Mouse (Mus musculus) lung, postnatal 0 days (tissue): ENCODE measurements around the gene 0610030E20Rik. TPM values are rescaled to one million over a fixed set of nuclear protein-coding genes. Genes with fewer than 3 reads are reported as not detected.

Experiments
- ATAC-seq: fragments of 200-750 bp; cut with Nextera tagmentation; 2 replicates; pipeline ENCODE4 v1.8.0; 2017; ENCODE audit warnings: moderate library complexity
- DNase-seq: peaks from one replicate; pipeline ENCODE4 v3.0.0-alpha.2; 2016; ENCODE audit warnings: low spot score
- H3K27ac ChIP-seq: fragments of 300-500 bp; sonication (generic); 2 replicates; pipeline ENCODE4 v1.5.1; 2014; ENCODE audit warnings: antibody characterized with exemption, mild to moderate bottlenecking, low read length, mixed read lengths
- H3K27me3 ChIP-seq: fragments of 300-500 bp; sonication (generic); replicated peaks from 2 replicates; pipeline ENCODE4 v1.6.1; 2014; ENCODE audit warnings: low read length, mixed read lengths; ENCODE audit not compliant: insufficient read depth
- H3K36me3 ChIP-seq: fragments of 300-500 bp; sonication (generic); 2 replicates; pipeline ENCODE4 v1.6.1; 2014; ENCODE audit warnings: low read length, mixed read lengths; ENCODE audit not compliant: insufficient read depth
- H3K4me1 ChIP-seq: fragments of 300-500 bp; sonication (generic); 2 replicates; pipeline ENCODE4 v1.6.1; 2014; ENCODE audit warnings: antibody characterized with exemption, low read depth, low read length, mixed read lengths; ENCODE audit not compliant: insufficient read depth
- H3K4me2 ChIP-seq: fragments of 300-500 bp; sonication (generic); replicated peaks from 2 replicates; pipeline ENCODE4 v1.6.1; 2014; ENCODE audit warnings: low read depth, mild to moderate bottlenecking, low read length, moderate library complexity, mixed read lengths
- H3K4me3 ChIP-seq: fragments of 300-500 bp; sonication (generic); 2 replicates; pipeline ENCODE4 v1.5.1; 2014; ENCODE audit warnings: low read depth, low read length
- H3K9ac ChIP-seq: fragments of 300-500 bp; sonication (generic); replicated peaks from 2 replicates; pipeline ENCODE4 v1.6.1; 2014; ENCODE audit warnings: low read depth, mild to moderate bottlenecking
- H3K9me3 ChIP-seq: fragments of 300-500 bp; sonication (generic); 2 replicates; pipeline ENCODE4 v1.6.1; 2016; ENCODE audit warnings: low read length, mixed read lengths
- CTCF ChIP-seq: IDR thresholded peaks from 2 replicates; pipeline ENCODE4 v1.5.1; 2016; ENCODE audit warnings: antibody characterized with exemption, mild to moderate bottlenecking
- EP300 ChIP-seq: IDR thresholded peaks from 2 replicates; pipeline ENCODE4 v1.6.1; 2016; ENCODE audit warnings: antibody characterized with exemption, mild to moderate bottlenecking, control low read depth
- WGBS: fragments of 180-500 bp; shearing (Covaris S2); extraction: QIAGEN DNeasy Blood & Tissue Kit; methylation state at CpG from one replicate; pipeline ENCODE4 v1.1.7; 2014; 5-methylcytosine and 5-hydroxymethylcytosine counted together
- polyA plus RNA-seq: library from polyadenylated mRNA; unstranded; fragments of >200 nt; fragmentation: Nextera tagmentation; extraction: Ambion mirVana; gene quantifications from 2 replicates; pipeline ENCODE4 v1.2.1, GENCODE M21; 2015

The 0610030E20Rik gene
- polyA plus RNA-seq, 1 experiment from 2014 or later: 23.0 TPM

- DNase-seq (peak; percentile 93), ATAC-seq (peak; percentile 94)
- Histone ChIP-seq H3K27ac (peak within 1 kb of the TSS; percentile 72), H3K4me3 (peak within 1 kb of the TSS; percentile 59), H3K9me3 (no peaks in the 10 kb centered on the region), H3K4me1 (peaks cover 23% of the 10 kb centered on the region), H3K27me3 (no peaks in the 10 kb centered on the region), H3K36me3 (peaks cover 14% of the 10 kb centered on the region; the same call in 1 of the 2 replicates), H3K9ac (peak within 1 kb of the TSS; percentile 54), H3K4me2 (peak within 1 kb of the TSS; percentile 85)
- TF ChIP-seq EP300 (no peak), CTCF (peak; percentile 63)
- WGBS: 4% methylated on average over 47 of the region's 71 CpGs
These were observed 8.2 kb downstream of the 0610030E20Rik start, which contains the start of gene Tmem150a for GRCm38 (mm10) chr6:72355066-72355911. TSS of gene Tmem150a (plus strand) at chr6:72355447.

- WGBS: 33% methylated on average over 8 of the region's 8 CpGs
- no peak for ATAC-seq
These were observed 8.9 kb downstream of the 0610030E20Rik start for GRCm38 (mm10) chr6:72356001-72356532.

GRCm38 (mm10) chr6:72357164-72358079, 10.3 kb downstream of the 0610030E20Rik start:
- TF ChIP-seq EP300: no peak
- no peak for TF ChIP-seq CTCF
- no peaks in the 10 kb centered on the region for H3K9me3 ChIP-seq
- ATAC-seq (no peak), DNase-seq (no peak)
- H3K27me3 ChIP-seq: no peaks in the 10 kb centered on the region
- H3K4me3 ChIP-seq: no peak overlapping the region
- 57% methylated on average over 5 of the region's 5 CpGs for WGBS
- peaks cover 28% of the 10 kb centered on the region for H3K4me1 ChIP-seq
- H3K27ac ChIP-seq: peak overlapping the region; percentile 9; the same call in 1 of the 2 replicates
- H3K36me3 ChIP-seq: peaks cover 19% of the 10 kb centered on the region
- no peak overlapping the region for H3K4me2 ChIP-seq
- no peak overlapping the region for H3K9ac ChIP-seq

More at GRCm38 (mm10) chr6:72356001-72356532, 8.9 kb downstream of the 0610030E20Rik start:
- Histone ChIP-seq H3K4me2 (peak overlapping the region; percentile 85), H3K27ac (peak overlapping the region; percentile 72), H3K4me1 (peaks cover 28% of the 10 kb centered on the region), H3K27me3 (no peaks in the 10 kb centered on the region), H3K36me3 (peaks cover 19% of the 10 kb centered on the region), H3K4me3 (peak overlapping the region; percentile 59), H3K9ac (peak overlapping the region; percentile 54), H3K9me3 (no peaks in the 10 kb centered on the region)
- DNase-seq: no peak
- TF ChIP-seq CTCF: no peak

GRCm38 (mm10) chr6:72358086-72358764, 11.1 kb downstream of the 0610030E20Rik start:
- Histone ChIP-seq H3K9ac (no peak overlapping the region), H3K4me3 (no peak overlapping the region), H3K27me3 (no peaks in the 10 kb centered on the region), H3K4me2 (no peak overlapping the region), H3K9me3 (no peaks in the 10 kb centered on the region), H3K27ac (0 out of 2 replicates have a peak overlapping the region, but pooled peaks have one; percentile 9), H3K36me3 (peaks cover 19% of the 10 kb centered on the region), H3K4me1 (peaks cover 26% of the 10 kb centered on the region)
- 89% methylated on average over 10 of the region's 10 CpGs for WGBS
- no peak for DNase-seq
- TF ChIP-seq CTCF (no peak), EP300 (no peak)
- no peak for ATAC-seq

GRCm38 (mm10) chr6:72359343-72359742, 12.2 kb downstream of the 0610030E20Rik start:
- Histone ChIP-seq H3K36me3 (peaks cover 19% of the 10 kb centered on the region), H3K4me2 (no peak overlapping the region), H3K9me3 (no peaks in the 10 kb centered on the region), H3K27ac (no peak overlapping the region), H3K4me3 (no peak overlapping the region), H3K9ac (no peak overlapping the region), H3K27me3 (no peaks in the 10 kb centered on the region), H3K4me1 (peaks cover 16% of the 10 kb centered on the region; the same call in 1 of the 2 replicates)
- 86% methylated on average over 2 of the region's 2 CpGs for WGBS
- DNase-seq (no peak), ATAC-seq (no peak)
- TF ChIP-seq EP300 (no peak), CTCF (no peak)
